Mouse (Mus musculus) kidney, embryonic 16.5 days (tissue): ENCODE results near the gene 9930021J03Rik. TPM values are rescaled to one million over a fixed set of nuclear protein-coding genes. Genes with fewer than 3 reads are reported as not detected.

Source experiments
- ATAC-seq: fragments of 200-750 bp; cut with Nextera tagmentation; 2 replicates; pipeline ENCODE4 v1.8.0; 2017; ENCODE audit warnings: moderate TSS enrichment; ENCODE audit not compliant: low FRiP score, low TSS enrichment
- H3K27ac ChIP-seq: fragments of 300-500 bp; sonication (generic); 2 replicates; pipeline ENCODE4 v1.5.1; 2014; ENCODE audit warnings: low read length
- H3K27me3 ChIP-seq: fragments of 300-500 bp; sonication (generic); 2 replicates; pipeline ENCODE4 v1.6.1; 2014; ENCODE audit warnings: low read length, control low read depth, mixed read lengths; ENCODE audit not compliant: insufficient read depth
- H3K36me3 ChIP-seq: fragments of 300-500 bp; sonication (generic); 2 replicates; pipeline ENCODE4 v1.6.1; 2014; ENCODE audit warnings: low read length, control low read depth, mixed read lengths; ENCODE audit not compliant: insufficient read depth
- H3K4me1 ChIP-seq: fragments of 300-500 bp; sonication (generic); 2 replicates; pipeline ENCODE4 v1.6.1; 2014; ENCODE audit warnings: low read length, control low read depth, mixed read lengths; ENCODE audit not compliant: insufficient read depth
- H3K4me2 ChIP-seq: fragments of 300-500 bp; sonication (generic); replicated peaks from 2 replicates; pipeline ENCODE4 v1.6.1; 2014; ENCODE audit warnings: low read depth, low read length
- H3K4me3 ChIP-seq: fragments of 300-500 bp; sonication (generic); 2 replicates; pipeline ENCODE4 v1.5.1; 2014; ENCODE audit warnings: mild to moderate bottlenecking, low read length
- H3K9ac ChIP-seq: fragments of 300-500 bp; sonication (generic); replicated peaks from 2 replicates; pipeline ENCODE4 v1.6.1; 2014; ENCODE audit warnings: low read length
- H3K9me3 ChIP-seq: fragments of 300-500 bp; sonication (generic); 2 replicates; pipeline ENCODE4 v1.6.1; 2016; ENCODE audit warnings: low read length, control low read depth
- WGBS: fragments of 180-500 bp; shearing (Covaris S2); extraction: QIAGEN DNeasy Blood & Tissue Kit; methylation state at CpG from one replicate; pipeline ENCODE4 v1.1.7; 2014; 5-methylcytosine and 5-hydroxymethylcytosine counted together
- polyA plus RNA-seq: library from polyadenylated mRNA; unstranded; fragments of >200 nt; fragmentation: Nextera tagmentation; extraction: Ambion mirVana; gene quantifications from 2 replicates; pipeline ENCODE4 v1.2.1, GENCODE M21; 2015

Gene 9930021J03Rik
- polyA plus RNA-seq, 1 experiment from 2014 or later, result 4.6 TPM

DNA sequence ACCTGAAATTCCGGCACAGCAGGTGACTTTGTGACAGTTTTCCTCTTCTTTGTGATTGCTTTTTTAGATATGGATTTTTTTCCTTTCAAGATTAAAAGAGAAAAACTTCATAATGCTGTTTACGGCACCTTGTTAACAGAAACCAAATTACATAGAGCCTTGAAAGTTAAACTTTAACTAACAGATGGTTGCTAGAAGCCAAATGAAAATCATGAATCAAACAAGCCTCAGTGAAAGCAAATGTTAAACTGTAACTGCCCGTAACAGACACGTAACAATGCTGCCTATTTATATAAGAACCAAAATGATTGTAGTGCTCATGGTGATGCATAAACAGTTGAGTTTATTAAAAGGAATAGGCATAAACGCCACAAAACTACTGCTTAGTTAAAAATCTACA lies 62.3 kb downstream of the 9930021J03Rik start:
- Histone ChIP-seq H3K4me1 (no peaks in the 10 kb centered on the region), H3K4me2 (no peak overlapping the region; the same call in 1 of the 2 replicates), H3K9me3 (no peaks in the 10 kb centered on the region), H3K36me3 (no peaks in the 10 kb centered on the region), H3K27me3 (no peaks in the 10 kb centered on the region), H3K9ac (no peak overlapping the region), H3K27ac (peak overlapping the region; percentile 38; the same call in 1 of the 2 replicates), H3K4me3 (no peak overlapping the region)
- 65% methylated on average over 5 of the region's 5 CpGs for WGBS
- ATAC-seq, result no peak

DNA sequence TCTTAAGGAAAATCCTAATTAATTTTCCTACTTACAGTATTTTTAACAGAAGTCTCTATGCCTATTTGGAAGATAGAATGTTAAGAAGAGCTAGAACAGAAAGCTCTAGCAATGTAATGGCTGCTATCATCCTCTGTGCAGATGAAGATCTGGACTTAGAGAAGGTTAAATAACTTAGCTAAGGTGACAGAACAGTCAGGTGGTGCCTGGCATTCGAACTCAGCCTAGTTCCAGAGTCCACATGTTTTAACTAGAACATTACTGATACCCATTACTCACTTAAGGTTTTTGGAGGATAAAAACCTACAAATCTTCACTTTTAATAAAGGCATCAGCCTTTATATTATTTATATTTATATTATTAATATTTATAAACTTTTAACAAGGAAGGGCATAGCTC lies 65.1 kb downstream of the 9930021J03Rik start:
- 77% methylated on average over 1 of the region's 1 CpGs for WGBS

DNA sequence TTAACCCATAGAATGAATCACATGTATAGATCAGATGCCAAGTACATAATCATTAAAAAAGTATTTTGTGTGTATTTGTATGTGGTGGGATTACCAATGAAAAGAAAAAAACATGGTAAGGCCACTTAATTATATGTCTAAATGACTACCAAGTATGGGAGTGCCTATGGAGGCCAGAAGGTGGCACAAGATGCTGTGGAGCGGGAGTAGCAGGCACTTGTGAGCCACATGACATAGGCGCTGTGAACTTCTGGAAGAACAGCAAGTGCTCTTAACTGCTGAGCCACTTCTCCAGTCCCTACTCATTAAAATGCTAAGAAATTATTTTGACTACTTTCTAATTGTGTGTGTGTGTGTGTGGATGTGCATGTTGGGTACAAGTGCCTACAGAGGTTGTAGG lies 66.2 kb downstream of the 9930021J03Rik start:
- no peak for ATAC-seq
- Histone ChIP-seq H3K27ac (no peak overlapping the region), H3K9me3 (no peaks in the 10 kb centered on the region), H3K36me3 (no peaks in the 10 kb centered on the region), H3K4me1 (no peaks in the 10 kb centered on the region), H3K4me3 (no peak overlapping the region), H3K9ac (no peak overlapping the region), H3K4me2 (no peak overlapping the region), H3K27me3 (no peaks in the 10 kb centered on the region)
- 91% methylated on average over 2 of the region's 2 CpGs for WGBS

More for the DNA sequence above, 65.1 kb downstream of the 9930021J03Rik start:
- Histone ChIP-seq H3K36me3 (no peaks in the 10 kb centered on the region), H3K27me3 (no peaks in the 10 kb centered on the region), H3K4me2 (no peak overlapping the region), H3K4me1 (no peaks in the 10 kb centered on the region), H3K9ac (no peak overlapping the region), H3K9me3 (no peaks in the 10 kb centered on the region), H3K4me3 (no peak overlapping the region), H3K27ac (no peak overlapping the region)
- ATAC-seq, result no peak

DNA sequence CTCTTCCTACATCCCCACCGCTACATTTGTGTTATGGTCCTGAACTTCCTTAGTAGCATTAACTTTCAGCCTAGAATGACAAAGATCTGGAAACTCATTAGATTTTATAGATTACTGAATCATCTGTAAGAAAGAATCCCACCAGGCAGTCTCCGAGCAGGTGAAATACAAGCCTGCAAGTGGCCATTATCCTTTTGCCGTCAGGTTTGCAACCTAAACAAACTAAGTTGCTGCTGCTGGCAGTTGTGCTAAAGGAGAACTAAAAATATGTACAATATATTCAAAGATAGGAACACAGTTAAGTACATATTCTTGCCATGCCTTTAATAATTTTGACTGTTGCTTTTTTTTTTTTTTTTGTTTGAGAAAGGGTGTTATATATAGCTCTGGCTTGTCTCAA lies 70.4 kb downstream of the 9930021J03Rik start:
- Histone ChIP-seq H3K9ac (no peak overlapping the region), H3K36me3 (no peaks in the 10 kb centered on the region), H3K9me3 (no peaks in the 10 kb centered on the region), H3K4me3 (no peak overlapping the region), H3K4me1 (no peaks in the 10 kb centered on the region), H3K4me2 (no peak overlapping the region), H3K27ac (no peak overlapping the region), H3K27me3 (no peaks in the 10 kb centered on the region)
- no peak for ATAC-seq
- WGBS, result 63% methylated on average over 3 of the region's 3 CpGs

DNA sequence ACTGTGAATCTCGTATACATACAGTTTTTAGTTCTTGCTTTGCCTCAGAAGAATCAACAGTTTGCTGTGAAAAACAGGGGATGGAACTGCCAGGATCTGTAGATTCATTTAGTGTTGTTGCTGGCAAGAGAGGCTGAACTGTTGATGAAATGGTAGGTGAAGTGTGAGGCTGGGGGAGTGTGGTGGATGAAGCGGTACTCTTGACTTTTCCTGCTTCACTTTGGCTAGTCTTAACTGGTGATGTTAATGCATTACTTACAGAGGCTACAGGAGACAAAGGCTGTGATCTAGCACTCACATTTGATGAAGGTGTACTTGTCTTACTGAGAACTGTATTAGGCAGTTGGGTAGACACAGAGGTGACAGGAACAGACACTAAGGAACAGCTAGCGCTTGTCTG lies 87.3 kb downstream of the 9930021J03Rik start:
- no peak overlapping the region for H3K27ac ChIP-seq
- H3K4me2 ChIP-seq, result no peak overlapping the region
- no peak overlapping the region for H3K4me3 ChIP-seq
- WGBS, result 93% methylated on average over 3 of the region's 3 CpGs
- H3K36me3 ChIP-seq, result peaks cover 31% of the 10 kb centered on the region
- no peaks in the 10 kb centered on the region for H3K9me3 ChIP-seq
- H3K4me1 ChIP-seq, result no peaks in the 10 kb centered on the region
- no peaks in the 10 kb centered on the region for H3K27me3 ChIP-seq
- H3K9ac ChIP-seq, result no peak overlapping the region
- ATAC-seq, result no peak

DNA sequence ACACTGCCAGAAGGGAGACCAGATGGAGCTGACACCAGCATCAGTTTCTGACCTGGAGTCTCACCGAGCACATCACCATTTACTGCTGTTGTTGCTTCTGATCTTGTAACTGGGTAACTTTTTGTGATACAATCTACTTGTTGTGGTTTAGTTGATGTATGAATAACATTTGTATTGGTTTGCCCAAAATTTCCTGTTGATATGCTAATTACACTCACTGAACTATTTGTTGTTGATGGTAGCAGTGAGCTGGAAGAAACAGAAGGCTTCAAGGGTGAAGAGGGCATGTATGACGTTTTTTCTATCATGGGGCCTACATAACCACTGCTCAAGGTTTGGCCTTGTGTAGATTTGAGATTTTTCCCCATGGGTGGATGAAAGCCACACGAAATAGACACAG lies 87.9 kb downstream of the 9930021J03Rik start:
- no peak overlapping the region for H3K27ac ChIP-seq
- H3K4me2 ChIP-seq, result no peak overlapping the region
- peaks cover 31% of the 10 kb centered on the region for H3K36me3 ChIP-seq
- no peak overlapping the region for H3K4me3 ChIP-seq
- no peaks in the 10 kb centered on the region for H3K9me3 ChIP-seq
- WGBS, result 94% methylated on average over 3 of the region's 3 CpGs
- no peaks in the 10 kb centered on the region for H3K4me1 ChIP-seq
- no peak overlapping the region for H3K9ac ChIP-seq
- ATAC-seq, result no peak
- no peaks in the 10 kb centered on the region for H3K27me3 ChIP-seq

DNA sequence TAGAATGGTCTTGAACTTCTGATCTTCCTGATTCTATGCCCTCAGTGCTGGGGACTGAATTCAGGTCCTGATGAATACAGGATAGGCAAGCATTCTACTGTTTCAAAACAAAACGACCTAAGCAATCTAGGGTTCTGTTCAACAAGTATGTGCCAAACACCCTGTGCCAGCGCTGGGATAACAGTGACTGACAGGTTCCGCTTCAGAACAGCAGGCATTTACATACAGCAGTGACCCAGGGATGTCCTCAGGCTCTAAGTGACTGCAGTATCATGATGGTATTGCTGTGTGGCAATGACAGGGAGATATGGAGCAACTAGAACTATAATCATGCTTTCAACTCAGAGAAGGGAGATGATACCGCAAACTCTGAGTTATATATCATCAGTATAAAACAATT lies 92.3 kb downstream of the 9930021J03Rik start:
- Histone ChIP-seq H3K27ac (no peak overlapping the region), H3K9ac (no peak overlapping the region), H3K4me1 (no peaks in the 10 kb centered on the region), H3K9me3 (no peaks in the 10 kb centered on the region), H3K36me3 (peaks cover 20% of the 10 kb centered on the region), H3K27me3 (no peaks in the 10 kb centered on the region), H3K4me2 (no peak overlapping the region), H3K4me3 (no peak overlapping the region)
- no peak for ATAC-seq
- WGBS, result 77% methylated on average over 4 of the region's 4 CpGs

DNA sequence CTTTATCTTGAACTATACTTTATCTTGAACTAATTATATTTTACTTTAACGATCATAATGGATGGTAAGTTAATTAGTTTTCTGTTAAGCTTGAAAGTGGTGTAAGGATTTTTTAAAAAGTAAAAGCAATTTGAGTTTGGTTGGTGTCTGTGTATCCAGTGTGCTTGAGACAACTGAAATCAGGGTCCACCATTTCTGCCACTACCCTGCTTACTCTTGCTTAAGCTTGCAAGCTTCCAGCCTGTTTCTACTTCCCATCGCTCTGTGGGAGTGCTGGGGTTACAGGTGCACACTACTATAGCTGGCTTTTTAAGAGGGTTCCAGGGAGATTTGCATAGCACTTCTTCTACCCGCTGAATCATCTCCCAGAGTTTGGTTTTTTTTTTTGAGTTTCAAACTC lies 96.3 kb downstream of the 9930021J03Rik start:
- H3K36me3 ChIP-seq, result no peaks in the 10 kb centered on the region
- no peaks in the 10 kb centered on the region for H3K9me3 ChIP-seq
- no peak overlapping the region for H3K4me3 ChIP-seq
- H3K9ac ChIP-seq, result no peak overlapping the region
- no peak overlapping the region for H3K4me2 ChIP-seq
- ATAC-seq, result no peak
- H3K27me3 ChIP-seq, result no peaks in the 10 kb centered on the region
- H3K4me1 ChIP-seq, result no peaks in the 10 kb centered on the region
- no peak overlapping the region for H3K27ac ChIP-seq
- 73% methylated on average over 3 of the region's 3 CpGs for WGBS

DNA sequence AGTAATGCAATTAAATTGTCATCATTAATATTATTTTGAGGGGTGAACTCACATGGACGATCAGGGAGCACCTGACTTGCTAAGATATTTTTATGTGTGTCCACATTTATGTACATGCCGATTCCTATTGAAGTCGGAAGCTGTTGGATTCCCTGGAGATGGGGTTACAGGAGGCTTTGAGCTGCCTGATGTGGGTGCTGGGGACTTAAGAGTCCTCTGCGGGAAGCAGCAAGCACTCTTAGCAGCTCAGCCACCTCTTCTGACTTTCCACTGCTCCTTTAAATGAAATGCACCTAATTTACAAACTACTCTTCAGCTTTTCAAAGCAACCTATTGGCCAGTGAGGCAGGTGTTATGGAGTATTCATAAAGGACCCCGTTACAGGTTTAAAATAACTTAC lies 97.3 kb downstream of the 9930021J03Rik start:
- H3K9me3 ChIP-seq, result no peaks in the 10 kb centered on the region
- ATAC-seq, result no peak
- H3K27me3 ChIP-seq, result no peaks in the 10 kb centered on the region
- no peaks in the 10 kb centered on the region for H3K4me1 ChIP-seq
- WGBS, result 52% methylated on average over 5 of the region's 5 CpGs
- peak overlapping the region; percentile 48 for H3K4me2 ChIP-seq
- no peak overlapping the region for H3K9ac ChIP-seq
- H3K36me3 ChIP-seq, result no peaks in the 10 kb centered on the region
- peak overlapping the region; percentile 35; the same call in 1 of the 2 replicates for H3K4me3 ChIP-seq
- no peak overlapping the region for H3K27ac ChIP-seq

DNA sequence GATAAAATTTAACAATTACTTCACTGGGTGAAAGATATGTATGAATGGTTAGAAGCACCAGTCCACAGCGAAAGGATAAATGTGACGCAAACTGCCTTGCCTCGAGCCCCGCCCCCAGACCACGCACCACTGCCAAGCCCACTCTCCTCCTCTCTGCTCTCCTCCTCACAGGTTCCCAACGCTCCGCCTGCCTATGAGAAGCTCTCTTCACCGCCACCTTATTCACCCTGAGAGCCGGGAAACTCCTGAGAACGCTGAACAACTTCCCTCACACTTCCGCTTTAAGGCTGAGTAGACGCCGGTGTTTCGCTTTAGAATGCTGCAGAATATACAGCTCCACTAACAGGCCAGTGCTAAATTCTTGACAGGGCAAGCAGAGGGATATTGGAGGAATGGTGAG lies 97.8 kb downstream of the 9930021J03Rik start:
- Histone ChIP-seq H3K9ac (peak overlapping the region; percentile 39; the same call in 1 of the 2 replicates), H3K9me3 (no peaks in the 10 kb centered on the region), H3K4me3 (peak overlapping the region; percentile 35), H3K27me3 (no peaks in the 10 kb centered on the region), H3K27ac (no peak overlapping the region), H3K4me1 (no peaks in the 10 kb centered on the region), H3K36me3 (no peaks in the 10 kb centered on the region), H3K4me2 (peak overlapping the region; percentile 48)
- 36% methylated on average over 14 of the region's 14 CpGs for WGBS
- peak; percentile 19; the same call in 1 of the 2 replicates for ATAC-seq
